ENCODE assay signal across 8 mouse cellular contexts in the genomic region with DNA sequence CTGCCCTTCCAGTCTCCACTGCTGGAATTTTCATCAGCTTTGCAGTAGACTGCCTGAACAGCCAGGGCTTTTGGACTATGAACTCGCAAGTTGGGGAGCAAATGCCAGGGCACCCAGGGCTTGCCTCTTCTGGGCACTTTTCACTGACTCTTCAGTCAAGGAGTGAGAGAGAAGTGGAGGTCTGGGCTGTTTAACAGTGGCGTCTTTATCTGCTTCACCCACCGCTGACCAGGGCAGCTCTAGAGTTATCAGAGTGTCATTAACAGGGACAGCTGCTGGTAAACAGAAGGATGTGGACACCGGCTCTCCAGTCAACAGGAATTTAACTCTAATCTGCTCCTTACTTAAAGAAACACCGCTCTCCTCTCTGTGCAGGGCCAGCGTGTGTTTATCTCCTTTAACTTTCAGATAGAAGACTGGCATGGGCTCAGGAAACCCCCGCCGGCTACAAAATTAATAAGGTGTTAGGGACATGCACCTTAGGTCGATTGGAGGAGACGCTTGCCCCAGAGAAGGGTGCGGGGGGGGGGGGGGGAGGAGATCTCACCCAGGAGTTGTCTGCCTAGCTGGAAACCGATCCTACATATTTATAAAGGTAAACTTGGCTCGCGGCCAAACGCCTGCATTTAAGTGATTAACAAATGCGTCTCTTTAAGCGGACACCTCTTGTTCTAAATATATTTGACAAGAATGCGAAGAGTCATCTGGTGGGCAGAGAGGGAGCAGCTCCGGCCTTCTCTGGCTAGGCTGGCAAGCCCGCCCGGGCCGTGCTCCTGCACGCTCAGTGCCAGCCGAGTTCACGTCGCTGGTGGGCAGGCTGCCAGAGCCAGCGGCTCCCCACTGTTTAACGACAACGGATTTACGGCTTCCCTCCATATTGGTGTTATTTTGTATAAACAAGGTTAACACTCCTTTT.
DNase-seq lines count a peak whose midpoint lies in the region; ATAC-seq and TF ChIP-seq lines count a peak whose summit lies in the region.

No protein-coding gene starts in this region.

- H3K27ac ChIP-seq in layer of hippocampus, adult 2 months, result no peak overlapping the region
- H3K27ac ChIP-seq in forebrain, embryonic 11.5 days (ENCODE audit: low read depth, low read length), result no peak overlapping the region
- H3K27ac ChIP-seq in stomach, embryonic 16.5 days (ENCODE audit: low read length), result peak overlapping the region; percentile 79

- no peak for DNase-seq in layer of hippocampus, adult 2 months (ENCODE audit: low spot score in 2 of 2)
- DNase-seq in layer of hippocampus, adult 18-20 months (ENCODE audit: low spot score in 2 of 2), result no peak
- peak; percentile 73 for DNase-seq in forebrain, embryonic 11.5 days (ENCODE audit: low spot score)
- peak; percentile 61 to 81 for DNase-seq in heart, postnatal 14 days
- DNase-seq in kidney, postnatal 4 days, result peak; percentile 75 to 85
- no peak for DNase-seq in left cerebral cortex, postnatal 36 days (ENCODE audit: low spot score in 2 of 2)

- H3K36me3 ChIP-seq in forebrain, embryonic 11.5 days (ENCODE audit: control insufficient read depth, insufficient read depth, low read length), result no peaks in the 10 kb centered on the region
- H3K36me3 ChIP-seq in stomach, embryonic 16.5 days (ENCODE audit: control insufficient read depth, insufficient read depth, low read length), result no peaks in the 10 kb centered on the region

- intact Hi-C loops in heart, postnatal 14 days (cut with DNase I), result no loop called here
- intact Hi-C loops in left cerebral cortex, postnatal 36 days (cut with DNase I), result no loop called here

- no peak overlapping the region for H3K9ac ChIP-seq in forebrain, embryonic 11.5 days (ENCODE audit: low read length)
- H3K9ac ChIP-seq in stomach, embryonic 16.5 days (ENCODE audit: low read length), result peak overlapping the region; percentile 57; the same call in 1 of the 2 replicates

- ATAC-seq in forebrain, embryonic 11.5 days (replicated peaks; ENCODE audit: low FRiP score), result peak; percentile 55
- ATAC-seq in megakaryocyte-erythroid progenitor cell, adult 5-6 weeks (replicated peaks; ENCODE audit: low FRiP score, low TSS enrichment, poor library complexity, severe bottlenecking), result peak; percentile 82
- peak; percentile 74; the same call in 1 of the 2 replicates for ATAC-seq in stomach, embryonic 16.5 days (ENCODE audit: insufficient read depth, low FRiP score)

- peak overlapping the region; percentile 44 for H3K4me2 ChIP-seq in forebrain, embryonic 11.5 days (ENCODE audit: low read depth, low read length, severe bottlenecking)
- H3K4me2 ChIP-seq in stomach, embryonic 16.5 days (ENCODE audit: low read depth, low read length), result peak overlapping the region; percentile 58

- H3K9me3 ChIP-seq in forebrain, embryonic 11.5 days (ENCODE audit: control insufficient read depth, low read length), result no peaks in the 10 kb centered on the region
- H3K9me3 ChIP-seq in stomach, embryonic 16.5 days (replicated peaks; ENCODE audit: control insufficient read depth, low read length), result no peaks in the 10 kb centered on the region

- 1% methylated on average over 30 of the region's 30 CpGs for WGBS in forebrain, embryonic 11.5 days
- 3% methylated on average over 30 of the region's 30 CpGs for WGBS in stomach, embryonic 16.5 days

- H3K4me3 ChIP-seq in layer of hippocampus, adult 2 months, result peak overlapping the region; percentile 39
- peak overlapping the region; percentile 8; the same call in 1 of the 2 replicates for H3K4me3 ChIP-seq in forebrain, embryonic 11.5 days (ENCODE audit: low read depth, low read length)
- H3K4me3 ChIP-seq in stomach, embryonic 16.5 days (replicated peaks; ENCODE audit: low read length), result peak overlapping the region; percentile 36

- peaks cover 9% of the 10 kb centered on the region; the same call in 1 of the 2 replicates for H3K4me1 ChIP-seq in forebrain, embryonic 11.5 days (replicated peaks; ENCODE audit: control insufficient read depth, insufficient read depth, low read length)
- peaks cover 24% of the 10 kb centered on the region for H3K4me1 ChIP-seq in stomach, embryonic 16.5 days (ENCODE audit: control insufficient read depth, insufficient read depth, low read length)

- no peak for TF ChIP-seq CTCF in layer of hippocampus, adult 2 months (conservative IDR thresholded peaks at IDR 0.05)

- peaks cover 6% of the 10 kb centered on the region; the same call in 1 of the 2 replicates for H3K27me3 ChIP-seq in forebrain, embryonic 11.5 days (ENCODE audit: control insufficient read depth, insufficient read depth, low read length)
- no peaks in the 10 kb centered on the region for H3K27me3 ChIP-seq in stomach, embryonic 16.5 days (ENCODE audit: control insufficient read depth, insufficient read depth, low read length)

Comparison
In these comparisons a context has a peak if more than half of its experiments do, and no peak if none do; other contexts are left out.
1. DNase-seq: peak in forebrain, embryonic 11.5 days (single experiment), heart, postnatal 14 days (2 of 2) and kidney, postnatal 4 days (2 of 2); none in layer of hippocampus, adult 2 months (0 of 2), layer of hippocampus, adult 18-20 months (0 of 2) and left cerebral cortex, postnatal 36 days (0 of 2).
2. Peak in every context shown above with its lines, with median percentiles within 50 percentile points of each other: H3K4me3 ChIP-seq and ATAC-seq.